Mouse (Mus musculus) embryonic facial prominence, embryonic 13.5 days (tissue): ENCODE results near the gene AC161166.1. TPM values are rescaled to one million over a fixed set of nuclear protein-coding genes. Genes with fewer than 3 reads are reported as not detected.
A peak's percentile ranks its signal among the peaks of the same experiment; 100 is the strongest.
"Not testable (repeated sequence)": the region's sequence is repeated elsewhere in the genome, so short reads cannot be mapped to it uniquely, and the experiment has no call there.

Experiments
- ATAC-seq: fragments of 200-750 bp; cut with Nextera tagmentation; 2 replicates; pipeline ENCODE4 v1.8.0; 2017; ENCODE audit warnings: low read depth; ENCODE audit not compliant: insufficient number of reproducible peaks, insufficient read depth, low FRiP score, low TSS enrichment
- H3K27ac ChIP-seq: fragments of 300-500 bp; sonication (generic); 2 replicates; pipeline ENCODE4 v1.5.1; 2015; ENCODE audit warnings: moderate library complexity, mild to moderate bottlenecking, inconsistent platforms
- H3K27me3 ChIP-seq: fragments of 300-500 bp; sonication (generic); 2 replicates; pipeline ENCODE4 v1.6.1; 2015; ENCODE audit warnings: mild to moderate bottlenecking, inconsistent platforms
- H3K36me3 ChIP-seq: fragments of 300-500 bp; sonication (generic); 2 replicates; pipeline ENCODE4 v1.6.1; 2015; ENCODE audit warnings: mild to moderate bottlenecking, inconsistent platforms
- H3K4me1 ChIP-seq: fragments of 300-500 bp; sonication (generic); 2 replicates; pipeline ENCODE4 v1.6.1; 2015; ENCODE audit warnings: inconsistent platforms
- H3K4me2 ChIP-seq: fragments of 300-500 bp; sonication (generic); 2 replicates; pipeline ENCODE4 v1.6.1; 2015; ENCODE audit warnings: moderate library complexity, mild to moderate bottlenecking, inconsistent platforms
- H3K4me3 ChIP-seq: fragments of 300-500 bp; sonication (generic); 2 replicates; pipeline ENCODE4 v1.5.1; 2015; ENCODE audit warnings: mild to moderate bottlenecking, inconsistent platforms
- H3K9ac ChIP-seq: fragments of 300-500 bp; sonication (generic); 2 replicates; pipeline ENCODE4 v1.6.1; 2015; ENCODE audit warnings: mild to moderate bottlenecking, inconsistent platforms
- H3K9me3 ChIP-seq: fragments of 300-500 bp; sonication (generic); 2 replicates; pipeline ENCODE4 v1.6.1; 2016; ENCODE audit warnings: inconsistent platforms
- WGBS: fragments of 180-500 bp; shearing (Covaris S2); methylation state at CpG from one replicate; pipeline ENCODE4 v1.1.7; 2015; ENCODE audit warnings: mixed read lengths; 5-methylcytosine and 5-hydroxymethylcytosine counted together
- polyA plus RNA-seq: library from polyadenylated mRNA; unstranded; fragments of >200 nt; fragmentation: Nextera tagmentation; extraction: Ambion mirVana; gene quantifications from 2 replicates; pipeline ENCODE4 v1.2.1, GENCODE M21; 2015

The AC161166.1 gene
- polyA plus RNA-seq, 1 experiment from 2014 or later, result 0.53 TPM

DNA sequence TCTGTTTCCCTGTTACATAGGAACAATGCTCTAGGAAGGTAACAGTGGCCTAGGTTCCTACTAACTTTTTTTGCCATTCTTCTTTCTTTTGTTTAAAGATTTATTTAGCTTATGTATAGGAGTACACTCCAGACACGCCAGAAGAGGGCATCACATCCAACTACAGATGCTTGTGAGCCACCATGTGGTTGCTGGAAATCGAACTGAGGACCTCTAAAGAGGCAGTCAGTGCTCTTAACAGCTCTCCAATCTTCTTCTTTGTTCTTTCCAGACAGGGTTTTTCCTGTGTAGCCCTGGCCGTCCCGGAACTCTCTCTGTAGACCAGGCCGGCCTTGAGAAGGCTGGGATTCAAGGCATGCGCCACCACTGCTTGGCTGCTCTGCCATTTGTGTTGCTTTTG is 12.7 kb upstream of the AC161166.1 start:
- Histone ChIP-seq H3K9me3 (no peaks in the 10 kb centered on the region), H3K4me1 (peaks cover 24% of the 10 kb centered on the region), H3K27me3 (no peaks in the 10 kb centered on the region), H3K4me2 (no peak overlapping the region), H3K36me3 (no peaks in the 10 kb centered on the region), H3K9ac (no peak overlapping the region), H3K27ac (no peak overlapping the region), H3K4me3 (no peak overlapping the region)
- no peak for ATAC-seq
- 81% methylated on average over 6 of the region's 6 CpGs for WGBS

DNA sequence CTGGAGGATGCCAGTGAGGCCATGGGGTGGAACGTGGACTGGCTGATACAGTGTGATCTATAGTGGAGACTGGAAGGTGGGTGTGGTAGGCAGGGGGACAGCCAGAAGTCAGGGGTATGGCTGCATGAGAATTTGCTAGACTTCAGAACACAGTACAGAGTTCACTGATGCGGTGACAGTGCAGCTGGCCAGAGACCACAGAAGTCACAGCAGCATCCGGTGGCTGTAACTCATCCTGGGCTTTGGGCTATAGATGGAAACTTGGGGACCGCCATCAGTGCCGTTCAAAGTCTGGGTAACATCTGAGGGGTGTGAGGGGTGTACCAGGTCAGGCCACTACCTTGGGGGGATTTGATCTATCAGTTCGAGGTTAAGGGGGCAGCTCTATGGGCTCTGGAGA is 11.5 kb upstream of the AC161166.1 start:
- H3K36me3 ChIP-seq, result peaks cover under 1% of the 10 kb centered on the region; the same call in 1 of the 2 replicates
- no peak for ATAC-seq
- H3K27me3 ChIP-seq, result no peaks in the 10 kb centered on the region
- no peak overlapping the region for H3K4me2 ChIP-seq
- H3K27ac ChIP-seq, result no peak overlapping the region
- no peak overlapping the region for H3K4me3 ChIP-seq
- peaks cover 17% of the 10 kb centered on the region for H3K4me1 ChIP-seq
- WGBS, result 84% methylated on average over 6 of the region's 6 CpGs
- H3K9me3 ChIP-seq, result no peaks in the 10 kb centered on the region
- no peak overlapping the region for H3K9ac ChIP-seq

DNA sequence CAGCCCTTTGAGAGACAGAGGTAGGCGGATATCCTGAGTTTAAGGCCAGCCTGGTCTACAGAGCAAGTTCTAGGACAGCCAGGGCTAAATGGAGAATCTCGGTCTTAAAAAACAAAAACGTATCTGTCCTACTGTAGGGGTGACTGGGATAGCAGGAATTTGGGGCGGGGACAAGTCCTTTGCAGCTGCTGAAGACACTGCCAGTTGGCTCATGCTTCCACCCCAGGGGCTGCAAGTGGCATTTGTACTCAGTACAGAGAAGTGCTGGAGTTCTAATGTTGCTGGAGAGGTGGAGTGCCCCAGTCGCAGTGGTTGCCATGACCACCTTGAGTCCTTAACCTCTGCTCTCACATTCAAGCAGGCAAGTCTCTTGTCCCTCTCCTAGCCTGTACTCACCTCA is 10.6 kb upstream of the AC161166.1 start:
- ATAC-seq, result no peak
- no peak overlapping the region for H3K4me2 ChIP-seq
- no peaks in the 10 kb centered on the region for H3K9me3 ChIP-seq
- H3K9ac ChIP-seq, result no peak overlapping the region
- WGBS, result 51% methylated on average over 5 of the region's 5 CpGs
- no peak overlapping the region for H3K4me3 ChIP-seq
- peaks cover 17% of the 10 kb centered on the region for H3K4me1 ChIP-seq
- no peaks in the 10 kb centered on the region for H3K27me3 ChIP-seq
- H3K36me3 ChIP-seq, result peaks cover 4% of the 10 kb centered on the region
- no peak overlapping the region for H3K27ac ChIP-seq

DNA sequence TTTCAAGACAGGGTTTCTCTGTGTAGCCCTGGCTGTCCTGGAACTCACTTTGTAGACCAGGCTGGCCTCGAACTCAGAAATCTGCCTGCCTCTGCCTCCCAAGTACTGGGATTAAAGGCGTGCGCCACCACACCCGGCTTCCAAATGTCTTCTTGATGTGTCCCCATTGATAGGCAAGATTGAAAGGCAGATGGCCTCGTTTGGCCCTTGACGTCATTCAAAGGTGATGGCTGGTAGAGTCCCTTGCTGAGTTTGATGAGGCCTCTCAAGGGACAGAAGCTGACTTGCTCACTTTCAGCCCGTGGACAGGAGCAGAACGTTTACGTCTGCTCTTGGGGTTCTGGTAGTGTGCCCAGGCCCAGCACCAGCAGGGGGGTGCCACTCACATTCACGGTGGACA is 7.8 kb upstream of the AC161166.1 start:
- H3K27me3 ChIP-seq, H3K27ac ChIP-seq, H3K4me1 ChIP-seq, H3K9me3 ChIP-seq, ATAC-seq, H3K9ac ChIP-seq, H3K4me3 ChIP-seq, H3K4me2 ChIP-seq: not testable (repeated sequence)
- WGBS, result 91% methylated on average over 10 of the region's 10 CpGs
- H3K36me3 ChIP-seq, result peaks cover 23% of the 10 kb centered on the region

DNA sequence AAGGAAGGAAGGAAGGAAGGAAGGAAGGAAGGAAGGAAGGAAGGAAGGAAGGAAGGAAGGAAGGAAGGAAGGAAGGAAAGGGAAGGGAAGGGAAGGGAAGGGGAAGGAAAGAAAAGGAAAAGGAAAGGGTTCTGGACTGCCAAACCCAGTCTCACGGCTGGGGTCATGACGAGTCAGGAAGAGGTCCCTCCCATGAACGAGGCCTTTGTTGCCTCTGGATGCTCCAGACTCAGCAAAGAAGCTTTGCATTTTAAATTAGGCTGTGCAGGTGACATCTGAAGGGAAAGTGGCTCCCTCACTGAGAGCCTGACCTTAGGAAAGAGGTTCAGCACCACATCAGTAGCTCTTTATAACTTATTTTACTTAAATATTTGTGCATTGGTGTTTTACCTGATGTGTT is 6.9 kb upstream of the AC161166.1 start:
- H3K9me3 ChIP-seq, result no peaks in the 10 kb centered on the region
- H3K9ac ChIP-seq, result no peak overlapping the region
- H3K4me1 ChIP-seq, result no peaks in the 10 kb centered on the region
- peaks cover 32% of the 10 kb centered on the region for H3K36me3 ChIP-seq
- no peak overlapping the region for H3K27ac ChIP-seq
- no peaks in the 10 kb centered on the region for H3K27me3 ChIP-seq
- H3K4me2 ChIP-seq, result no peak overlapping the region
- H3K4me3 ChIP-seq, result no peak overlapping the region
- ATAC-seq, result no peak
- 35% methylated on average over 3 of the region's 3 CpGs for WGBS

DNA sequence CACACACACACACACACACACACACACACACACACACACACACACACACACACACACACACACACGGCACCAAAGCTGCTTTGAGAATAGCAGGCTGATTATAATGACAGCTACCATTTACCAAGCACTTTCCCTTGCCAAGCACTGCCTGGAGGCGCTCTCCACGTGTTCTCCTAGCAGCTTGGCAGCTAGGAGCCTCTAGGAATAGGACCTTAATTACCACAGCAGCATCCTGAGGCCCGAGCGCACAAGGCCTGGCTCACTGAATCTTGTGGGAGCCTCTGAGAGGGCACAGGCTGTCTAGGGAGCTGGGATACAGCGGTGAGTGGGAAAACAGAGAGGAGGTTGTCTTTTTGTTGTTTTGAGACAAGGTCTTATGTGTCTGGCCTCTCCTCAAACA is 5.4 kb upstream of the AC161166.1 start:
- 36% methylated on average over 5 of the region's 6 CpGs for WGBS
- Histone ChIP-seq H3K36me3 (peaks cover 47% of the 10 kb centered on the region), H3K9ac (no peak overlapping the region), H3K4me2 (no peak overlapping the region), H3K27me3 (no peaks in the 10 kb centered on the region), H3K9me3 (no peaks in the 10 kb centered on the region), H3K27ac (no peak overlapping the region), H3K4me3 (no peak overlapping the region), H3K4me1 (no peaks in the 10 kb centered on the region)
- no peak for ATAC-seq

DNA sequence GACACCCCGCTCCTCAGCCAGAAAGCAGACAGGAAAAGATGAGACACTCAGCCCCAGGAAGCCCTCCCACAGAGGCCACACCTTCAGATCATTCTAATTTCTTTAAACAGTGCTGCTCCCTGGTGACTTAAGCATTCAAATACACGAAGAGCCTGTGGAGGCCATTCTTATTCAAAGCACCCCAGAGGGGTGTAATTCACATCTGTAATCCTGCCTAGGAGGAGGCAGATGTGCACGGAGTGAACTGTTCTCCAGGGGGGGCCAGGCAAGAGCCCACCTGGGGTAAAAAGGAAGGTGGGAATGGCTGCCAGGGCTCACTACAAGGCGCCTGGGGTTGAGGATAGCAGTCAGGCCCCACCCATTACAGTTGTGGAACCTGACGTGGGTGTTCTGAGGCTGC is 4.8 kb upstream of the AC161166.1 start:
- ATAC-seq, result no peak
- Histone ChIP-seq H3K4me2 (no peak overlapping the region), H3K27me3 (no peaks in the 10 kb centered on the region), H3K36me3 (peaks cover 53% of the 10 kb centered on the region), H3K9me3 (no peaks in the 10 kb centered on the region), H3K9ac (no peak overlapping the region), H3K27ac (no peak overlapping the region), H3K4me1 (no peaks in the 10 kb centered on the region), H3K4me3 (no peak overlapping the region)
- WGBS, result 41% methylated on average over 5 of the region's 5 CpGs

DNA sequence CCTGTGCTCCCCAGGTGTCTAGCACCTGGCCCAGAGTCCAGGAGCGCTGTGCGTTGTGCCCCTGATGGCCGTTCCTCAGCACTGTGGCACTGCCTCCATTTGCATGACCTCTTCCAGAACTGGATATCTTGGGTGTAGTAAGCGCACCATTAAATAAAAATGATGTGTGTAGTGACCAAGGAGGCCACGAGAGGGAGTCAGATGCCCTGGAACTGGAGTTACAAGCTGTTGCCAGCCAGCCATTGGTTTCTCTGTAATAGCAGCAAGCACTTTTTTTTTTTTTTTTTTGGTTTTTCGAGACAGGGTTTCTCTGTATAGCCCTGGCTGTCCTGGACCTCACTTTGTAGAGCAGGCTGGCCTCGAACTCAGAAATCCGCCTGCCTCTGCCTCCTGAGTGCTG is 4.1 kb upstream of the AC161166.1 start:
- not testable (repeated sequence) for H3K4me2 ChIP-seq, H3K27me3 ChIP-seq, H3K9ac ChIP-seq, H3K27ac ChIP-seq, H3K4me1 ChIP-seq, ATAC-seq, H3K9me3 ChIP-seq, H3K4me3 ChIP-seq
- peaks cover 60% of the 10 kb centered on the region for H3K36me3 ChIP-seq
- WGBS, result 64% methylated on average over 8 of the region's 8 CpGs

DNA sequence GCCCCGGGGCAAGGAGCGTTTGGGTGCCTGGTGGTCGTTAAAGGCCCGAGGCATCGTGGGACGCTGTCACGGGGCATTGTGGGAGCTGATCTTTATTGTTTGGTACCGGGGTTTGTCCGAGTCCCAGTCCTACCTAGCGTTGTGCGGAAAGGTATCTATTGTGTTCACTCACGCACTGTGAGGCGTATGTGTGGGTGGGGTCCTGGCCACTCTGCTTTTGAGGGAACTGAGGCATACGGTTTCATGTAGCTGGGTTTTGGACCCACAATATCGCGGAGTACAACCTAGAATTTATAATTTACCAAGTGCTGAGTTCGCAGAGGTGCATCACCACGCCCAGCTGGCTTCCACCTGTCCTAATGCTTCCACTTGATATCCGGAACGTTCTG is 4.5 kb downstream of the AC161166.1 start:
- Histone ChIP-seq H3K27ac (peak overlapping the region; percentile 100), H3K9me3 (no peaks in the 10 kb centered on the region), H3K4me1 (peaks cover 37% of the 10 kb centered on the region), H3K4me2 (peak overlapping the region; percentile 75), H3K36me3 (peaks cover 26% of the 10 kb centered on the region), H3K4me3 (peak overlapping the region; percentile 74), H3K27me3 (0 out of 2 replicates have a peak, but pooled peaks cover 4% of the 10 kb centered on the region), H3K9ac (peak overlapping the region; percentile 96)
- no peak for ATAC-seq
- WGBS, result 1% methylated on average over 20 of the region's 20 CpGs

DNA sequence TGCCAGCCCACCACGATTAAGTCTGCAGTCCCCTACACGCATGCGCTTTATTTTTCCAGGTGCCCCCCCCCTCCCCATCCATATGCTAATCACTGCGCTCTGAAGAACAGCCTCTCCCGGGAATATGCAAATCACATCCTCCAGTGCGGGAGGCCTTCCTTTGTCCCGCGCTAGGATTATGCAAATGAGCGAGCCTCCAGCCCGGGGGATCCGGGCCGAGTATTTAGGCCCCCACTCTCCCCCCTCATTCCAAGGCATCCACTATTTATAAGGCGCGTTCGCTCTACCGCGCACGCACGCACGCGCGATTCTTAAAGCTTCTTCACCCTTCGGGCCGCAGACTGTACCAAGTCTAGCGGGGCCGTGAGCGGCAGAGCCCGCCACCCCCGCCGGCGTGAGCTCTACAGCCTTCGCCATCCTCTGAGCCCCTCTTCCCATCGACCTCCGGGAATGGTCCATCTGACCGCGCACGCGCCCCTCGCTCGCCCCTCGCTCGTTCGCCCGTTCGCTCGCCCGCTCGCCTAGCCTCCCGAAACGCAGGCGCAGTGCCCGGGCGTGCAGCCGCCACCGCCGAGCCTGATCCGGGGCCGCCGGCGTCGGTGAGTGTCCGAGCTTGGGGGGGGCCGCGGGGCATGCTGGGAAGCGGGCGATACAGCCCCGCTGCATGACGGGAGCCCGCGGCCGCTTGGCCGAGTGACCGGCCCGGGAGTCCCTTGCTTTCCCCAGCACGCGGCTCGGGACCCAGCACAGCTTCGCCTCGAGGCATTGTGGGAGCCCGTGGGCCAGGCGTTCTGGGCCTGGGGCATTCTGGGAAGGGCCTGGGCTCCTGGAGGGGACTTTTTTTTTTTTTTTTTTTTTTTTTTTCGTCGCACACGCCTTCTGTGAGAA is 5.2 kb downstream of the AC161166.1 start, which contains the start of gene Zfp428:
Gene Zfp428 (plus strand): TSS at position 169 of the 888 bp plus-strand sequence.
- H3K4me2 ChIP-seq, result peak within 1 kb of the TSS; percentile 75
- peaks cover 20% of the 10 kb centered on the region for H3K36me3 ChIP-seq
- under 1% methylated on average over 84 of the region's 84 CpGs for WGBS
- 0 out of 2 replicates have a peak, but pooled peaks cover 4% of the 10 kb centered on the region for H3K27me3 ChIP-seq
- no peaks in the 10 kb centered on the region for H3K9me3 ChIP-seq
- H3K9ac ChIP-seq, result peak within 1 kb of the TSS; percentile 96
- peak within 1 kb of the TSS; percentile 74 for H3K4me3 ChIP-seq
- H3K4me1 ChIP-seq, result peaks cover 37% of the 10 kb centered on the region
- H3K27ac ChIP-seq, result peak within 1 kb of the TSS; percentile 100
- peak; percentile 86 for ATAC-seq

DNA sequence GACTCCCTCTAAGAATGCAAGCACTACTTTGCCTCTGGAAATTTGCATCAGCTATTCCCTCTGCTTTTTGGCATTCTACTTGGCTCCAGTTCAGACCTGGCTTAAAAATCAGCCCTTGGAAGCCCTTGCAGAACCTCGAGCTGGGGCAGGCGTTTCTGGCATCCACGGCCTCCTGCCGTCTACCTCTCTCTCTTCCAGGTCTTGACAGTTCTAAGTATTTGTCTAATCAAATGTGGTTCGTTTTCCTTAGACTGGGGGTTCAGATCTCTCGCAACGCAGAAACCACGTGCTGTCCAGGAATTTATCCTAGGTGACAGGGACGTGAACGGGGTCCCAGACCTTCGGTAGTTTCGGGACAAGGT is 5.8 kb downstream of the AC161166.1 start:
- H3K9me3 ChIP-seq, result no peaks in the 10 kb centered on the region
- H3K27ac ChIP-seq, result peak overlapping the region; percentile 100
- peak overlapping the region; percentile 96 for H3K9ac ChIP-seq
- H3K4me3 ChIP-seq, result peak overlapping the region; percentile 74
- WGBS, result 1% methylated on average over 12 of the region's 12 CpGs
- peaks cover 37% of the 10 kb centered on the region for H3K4me1 ChIP-seq
- no peak for ATAC-seq
- H3K36me3 ChIP-seq, result peaks cover 13% of the 10 kb centered on the region
- H3K27me3 ChIP-seq, result peaks cover 6% of the 10 kb centered on the region
- peak overlapping the region; percentile 75 for H3K4me2 ChIP-seq

DNA sequence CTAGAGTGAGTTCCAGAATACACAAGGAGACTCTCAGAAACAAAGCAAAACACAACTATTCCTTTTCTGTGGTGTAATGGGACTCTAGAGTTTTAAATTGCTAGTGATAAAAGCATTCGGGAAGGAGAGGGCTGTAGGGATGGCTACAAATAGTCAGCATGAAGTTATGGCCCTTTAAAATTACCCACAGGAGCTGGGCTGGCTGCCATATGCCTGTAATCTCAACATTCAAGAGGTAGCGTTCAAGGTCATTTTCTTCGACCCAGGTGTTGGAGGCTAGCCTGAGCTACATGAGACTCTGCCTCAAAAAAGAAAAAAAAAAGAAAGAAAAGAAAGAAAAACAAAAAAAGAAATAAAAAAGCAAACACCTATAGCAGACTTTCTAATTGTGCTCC is 6.2 kb downstream of the AC161166.1 start:
- 12% methylated on average over 3 of the region's 3 CpGs for WGBS
- Histone ChIP-seq H3K4me2 (peak overlapping the region; percentile 75), H3K27ac (peak overlapping the region; percentile 100), H3K36me3 (peaks cover 12% of the 10 kb centered on the region), H3K4me3 (peak overlapping the region; percentile 74), H3K9ac (peak overlapping the region; percentile 96; the same call in 1 of the 2 replicates), H3K27me3 (peaks cover 10% of the 10 kb centered on the region), H3K9me3 (no peaks in the 10 kb centered on the region), H3K4me1 (peaks cover 37% of the 10 kb centered on the region)
- no peak for ATAC-seq
